Mouse (Mus musculus): ENCODE measurements around the gene Hmgcr.
"Not testable (repeated sequence)": the region's sequence is repeated elsewhere in the genome, so short reads cannot be mapped to it uniquely, and the experiment has no call there.

Hmgcr gene

DNA sequence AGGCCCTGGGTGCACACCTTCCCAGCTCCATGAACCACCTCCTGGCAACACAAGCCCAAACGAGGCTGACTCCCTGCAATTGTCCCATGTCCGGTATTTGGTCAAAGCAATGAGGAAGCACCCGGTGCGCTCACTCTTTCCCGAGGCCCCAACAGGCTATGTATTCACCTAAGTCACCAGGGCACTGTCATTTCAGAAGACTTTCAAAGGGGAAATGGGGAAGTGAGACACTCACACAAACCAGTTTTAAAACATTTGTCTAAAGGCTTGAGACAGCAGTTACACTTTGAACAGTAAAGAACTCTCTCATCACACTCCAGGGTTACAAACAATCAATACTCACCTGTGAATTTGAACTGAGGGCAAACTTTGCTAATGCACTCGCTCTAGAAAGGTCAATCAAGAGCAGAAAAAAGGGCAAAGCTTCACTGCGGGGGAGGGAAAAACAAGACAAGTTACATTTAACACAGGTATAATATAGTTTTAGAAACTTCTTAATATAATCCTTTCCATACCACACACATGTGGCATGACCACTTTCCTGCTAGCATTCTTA lies 6.2 kb downstream of the Hmgcr start:
- DNase-seq: peak; percentile 83

DNA sequence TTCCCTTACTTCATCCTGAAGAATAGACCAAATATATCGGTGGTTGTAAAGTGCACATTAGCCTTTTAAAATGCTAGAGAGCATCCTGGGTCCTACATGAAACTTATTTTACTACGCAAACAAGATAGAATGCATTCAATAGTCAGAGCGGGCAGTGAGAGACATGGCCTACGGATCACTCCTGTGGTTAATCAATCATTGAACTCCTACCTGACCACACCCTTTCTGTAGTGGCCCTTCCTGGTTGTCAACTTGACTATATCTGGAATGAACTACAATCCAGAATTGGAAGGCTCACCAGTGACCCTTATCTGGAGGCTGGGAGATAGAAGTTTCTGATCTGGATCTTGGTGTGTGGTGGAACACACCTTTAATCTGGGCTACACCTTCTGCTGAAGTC lies 7.6 kb downstream of the Hmgcr start:
- DNase-seq: not testable (repeated sequence)

DNA sequence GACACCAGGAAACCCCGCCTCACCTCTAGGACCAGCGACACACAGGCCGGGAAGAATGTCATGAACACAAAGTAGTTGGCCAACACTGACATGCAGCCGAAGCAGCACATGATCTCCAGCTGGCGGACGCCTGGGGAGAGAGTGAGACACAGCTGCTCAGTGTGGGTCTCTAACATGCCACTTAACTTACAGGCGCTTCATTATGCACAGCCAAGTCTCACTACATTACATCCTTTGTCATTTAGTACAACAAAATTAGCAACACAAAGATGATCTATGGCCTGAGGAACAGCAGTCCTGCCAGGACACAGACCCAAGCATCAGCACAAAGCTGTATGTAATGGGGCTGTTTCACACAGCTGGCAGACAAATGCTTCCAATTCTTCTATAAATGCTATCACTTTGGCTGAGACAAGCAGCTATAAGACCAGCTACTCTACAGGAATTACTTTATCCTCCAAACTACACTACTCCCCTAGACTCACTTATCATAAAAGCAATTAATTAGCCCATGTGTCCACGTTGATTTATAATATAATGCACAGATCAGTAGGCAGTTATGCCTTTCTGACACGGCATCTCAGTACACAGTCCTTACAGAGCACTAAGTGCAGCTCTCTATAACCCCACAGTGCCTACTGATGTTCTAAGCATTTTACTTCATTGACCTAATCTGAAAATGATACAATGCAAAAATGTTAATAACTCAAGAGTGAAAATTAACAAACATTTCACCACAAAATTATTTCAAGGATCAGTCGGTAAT lies 10.5 kb downstream of the Hmgcr start:
- DNase-seq: peak; percentile 95

DNA sequence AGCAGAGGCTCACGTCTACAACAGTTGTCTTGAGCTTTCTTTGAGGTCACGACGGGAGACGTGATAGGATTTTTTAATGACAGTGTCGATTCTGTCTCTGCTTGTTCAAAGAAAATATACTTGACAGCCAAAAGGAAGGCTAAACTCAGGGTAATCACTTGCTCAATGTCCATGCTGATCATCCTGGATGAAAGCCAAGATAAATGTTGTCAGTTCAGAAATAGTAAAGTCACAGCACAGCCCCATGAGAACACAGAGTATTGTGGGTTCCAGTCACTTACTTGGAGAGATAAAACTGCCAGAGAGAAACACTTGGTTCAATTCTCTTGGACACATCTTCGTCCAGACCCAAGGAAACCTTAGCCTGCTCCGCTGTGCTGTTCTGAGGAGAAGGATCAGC lies 11.8 kb downstream of the Hmgcr start:
- DNase-seq: no peak

DNA sequence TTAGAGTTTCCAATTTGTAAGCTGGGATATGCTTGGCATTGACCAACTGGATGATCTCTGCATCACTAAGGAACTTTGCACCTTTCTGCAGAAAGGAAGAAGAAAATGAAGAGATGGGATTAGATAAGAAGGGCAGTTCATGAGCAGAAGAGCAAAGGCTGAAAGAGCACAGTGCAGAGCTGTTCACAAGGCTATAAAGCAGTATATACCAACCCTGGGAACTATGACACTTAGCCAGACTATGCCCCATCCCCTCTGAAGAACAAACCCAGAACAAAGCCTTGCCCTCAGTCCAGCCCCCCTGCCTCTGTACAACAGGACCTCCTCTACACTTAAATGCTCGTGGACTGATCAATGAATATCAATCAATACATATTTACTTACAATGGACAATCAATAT lies 14.1 kb downstream of the Hmgcr start:
- no peak for DNase-seq

DNA sequence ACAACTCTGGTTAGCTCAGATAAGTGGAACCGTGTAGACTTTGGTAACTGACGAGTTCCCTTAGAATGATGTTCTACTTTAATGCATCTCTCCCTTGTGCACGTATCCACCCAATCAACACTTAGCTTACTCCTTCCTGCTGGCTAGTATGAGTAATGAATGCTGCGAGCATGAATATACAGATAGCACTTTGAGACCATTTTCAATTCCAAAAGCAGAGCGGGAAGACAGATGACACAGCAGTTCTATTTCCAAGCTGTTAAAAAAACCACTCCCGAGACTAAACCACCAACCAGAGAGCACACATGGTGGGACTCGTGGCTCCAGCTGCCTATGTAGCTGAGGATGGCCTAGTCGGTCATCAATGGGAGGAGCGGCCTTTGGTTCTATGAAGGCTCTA lies 17.7 kb downstream of the Hmgcr start:
- no peak for DNase-seq

DNA sequence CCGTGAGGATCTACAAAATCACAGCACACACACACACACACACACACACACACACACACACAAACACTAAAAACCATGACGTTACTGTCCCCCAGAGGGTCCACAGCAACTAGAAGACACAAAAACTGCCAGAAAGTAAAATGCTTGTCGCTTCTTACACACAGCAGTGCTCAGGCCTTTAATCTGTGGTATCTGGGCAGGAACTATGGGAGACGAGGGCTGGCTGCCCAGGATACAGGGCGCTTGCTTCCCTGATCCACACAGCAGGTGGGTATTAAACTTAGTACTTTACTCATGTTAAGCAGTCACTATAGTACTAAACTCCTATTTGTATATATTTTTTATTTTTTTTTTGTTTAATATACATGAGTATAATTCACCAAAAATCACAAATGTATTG lies 24.9 kb downstream of the Hmgcr start:
- DNase-seq: no peak

DNA sequence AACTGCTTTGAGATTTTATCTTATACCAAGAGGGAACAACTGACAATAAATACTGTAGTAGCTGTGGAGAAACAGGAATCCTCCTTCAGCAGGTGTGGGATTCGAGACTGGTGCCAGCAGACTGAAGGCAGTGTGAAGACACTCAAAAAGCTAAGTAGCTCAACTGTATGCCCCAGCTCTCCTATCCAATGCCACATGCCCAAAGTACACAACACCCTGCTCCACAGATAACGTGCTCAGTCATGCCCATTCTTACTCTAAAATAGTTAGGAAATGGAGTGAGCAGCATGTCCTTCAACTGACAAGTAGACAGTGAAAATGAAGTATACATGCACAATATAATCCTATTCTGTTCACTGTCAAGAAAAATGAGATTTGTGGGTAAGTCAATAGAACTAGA lies 26.6 kb downstream of the Hmgcr start:
- no peak for DNase-seq

DNA sequence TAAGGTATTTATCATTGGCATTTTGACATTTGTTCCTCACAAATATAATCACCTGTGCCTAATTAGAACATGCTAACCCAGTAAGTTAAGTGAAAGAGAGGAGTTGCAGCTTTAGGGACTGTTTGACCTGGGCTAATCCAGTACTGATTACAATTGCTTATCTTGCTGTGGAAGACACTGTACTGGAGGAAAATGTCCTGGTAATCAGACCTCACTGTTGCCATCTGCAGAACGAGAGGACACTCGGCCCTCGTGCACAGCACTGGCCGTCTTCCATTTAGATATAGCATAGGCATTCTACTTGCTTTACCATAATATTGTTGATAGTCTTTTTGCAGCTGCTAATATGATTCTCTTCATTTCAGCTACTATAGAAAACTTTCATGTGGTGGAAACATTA lies 40.3 kb downstream of the Hmgcr start:
- DNase-seq: no peak

DNA sequence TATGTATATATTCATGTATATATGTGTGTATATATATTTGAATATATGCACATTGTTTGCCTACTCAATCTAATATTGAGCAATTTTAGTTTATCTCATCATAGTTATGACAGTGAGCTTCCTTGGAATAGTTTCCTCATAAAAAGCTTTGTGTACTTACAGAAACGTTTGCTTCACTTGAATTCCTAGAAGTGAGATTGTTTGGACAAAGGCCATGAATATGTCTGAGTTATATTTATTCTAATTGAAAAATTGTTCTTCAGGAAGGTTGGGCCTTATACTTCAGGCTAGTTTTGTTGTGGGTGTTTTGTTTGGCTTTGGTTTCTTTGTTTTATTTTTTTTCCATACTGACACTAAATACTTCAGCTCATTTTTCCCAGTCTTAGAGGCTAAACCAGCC lies 49.8 kb downstream of the Hmgcr start:
- no peak for DNase-seq

DNA sequence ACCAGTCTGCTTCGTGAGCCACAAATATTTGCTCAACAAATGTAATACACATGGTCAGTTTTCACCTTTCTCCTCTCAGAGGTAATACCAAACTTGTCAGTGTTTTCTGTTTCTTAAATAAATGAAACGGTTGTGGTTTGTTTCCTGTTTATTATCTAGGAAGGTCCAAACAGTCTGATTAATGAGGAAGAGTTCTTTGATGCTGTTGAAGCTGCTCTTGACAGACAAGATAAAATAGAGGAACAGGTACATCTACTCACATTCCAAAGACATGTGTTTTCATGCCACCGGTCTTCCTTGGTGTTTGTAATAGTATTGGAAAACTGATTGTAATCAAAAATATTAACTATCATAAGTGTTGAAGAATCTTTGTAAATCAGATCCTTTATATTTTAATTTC lies 56.1 kb downstream of the Hmgcr start:
- no peak for DNase-seq

DNA sequence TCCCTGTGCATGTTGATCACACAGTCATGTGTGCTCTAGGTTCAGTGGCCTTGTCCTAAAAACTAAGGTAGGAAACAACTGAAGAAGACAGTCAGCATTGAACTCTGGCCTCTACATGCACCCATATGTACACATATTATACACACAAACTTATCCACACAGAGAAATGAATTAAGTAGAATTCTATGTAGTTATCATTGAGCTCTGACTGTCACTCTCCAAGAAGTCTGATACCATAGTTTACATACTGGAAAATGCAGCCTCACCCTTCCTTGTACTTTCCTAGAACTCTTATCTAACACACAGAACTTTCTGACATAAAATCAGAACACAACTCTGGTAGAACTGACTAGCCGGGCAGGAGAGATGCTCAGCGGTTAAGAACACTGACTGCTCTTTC lies 66.5 kb downstream of the Hmgcr start:
- DNase-seq: no peak

DNA sequence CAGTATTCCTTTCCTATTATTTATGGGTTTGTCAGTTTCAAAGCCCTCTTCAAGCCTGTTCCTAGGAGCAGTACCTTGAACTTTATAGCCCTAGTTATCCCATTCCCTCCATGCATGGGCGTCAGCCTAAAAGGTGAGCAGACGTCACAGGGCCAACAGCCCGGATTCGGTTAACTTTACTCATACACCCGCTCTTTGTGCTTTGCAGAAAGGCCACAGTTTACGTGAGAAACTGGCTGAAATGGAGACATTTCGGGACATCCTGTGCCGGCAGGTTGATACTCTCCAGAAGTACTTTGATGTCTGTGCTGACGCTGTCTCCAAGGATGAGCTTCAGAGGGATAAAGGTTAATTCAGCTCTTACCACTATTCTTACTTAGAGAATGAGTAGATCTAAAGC lies 71.6 kb downstream of the Hmgcr start:
- DNase-seq: no peak

All from heart, adult 11 months (tissue).